Mouse (Mus musculus) midbrain, embryonic 12.5 days (tissue): ENCODE data around the gene Helt. TPM values are rescaled to one million over a fixed set of nuclear protein-coding genes. Genes with fewer than 3 reads are reported as not detected.
A peak's percentile ranks its signal among the peaks of the same experiment; 100 is the strongest.
"Not testable (repeated sequence)": the region's sequence is repeated elsewhere in the genome, so short reads cannot be mapped to it uniquely, and the experiment has no call there.

Experiments
- ATAC-seq: fragments of 200-750 bp; cut with Nextera tagmentation; 2 replicates; pipeline ENCODE4 v1.8.0; 2017; ENCODE audit warnings: low read depth, moderate TSS enrichment, moderate library complexity; ENCODE audit not compliant: low FRiP score
- H3K27ac ChIP-seq: fragments of 300-500 bp; sonication (generic); replicated peaks from 2 replicates; pipeline ENCODE4 v1.5.1; 2016; ENCODE audit warnings: mild to moderate bottlenecking
- H3K27me3 ChIP-seq: fragments of 300-500 bp; sonication (generic); 2 replicates; pipeline ENCODE4 v1.6.1; 2016; ENCODE audit warnings: mild to moderate bottlenecking
- H3K36me3 ChIP-seq: fragments of 300-500 bp; sonication (generic); 2 replicates; pipeline ENCODE4 v1.6.1; 2016
- H3K4me1 ChIP-seq: fragments of 300-500 bp; sonication (generic); 2 replicates; pipeline ENCODE4 v1.6.1; 2016
- H3K4me2 ChIP-seq: fragments of 300-500 bp; sonication (generic); replicated peaks from 2 replicates; pipeline ENCODE4 v1.6.1; 2016; ENCODE audit warnings: mild to moderate bottlenecking, moderate library complexity
- H3K4me3 ChIP-seq: fragments of 300-500 bp; sonication (generic); 2 replicates; pipeline ENCODE4 v1.5.1; 2016; ENCODE audit warnings: mild to moderate bottlenecking
- H3K9ac ChIP-seq: fragments of 300-500 bp; sonication (generic); replicated peaks from 2 replicates; pipeline ENCODE4 v1.6.1; 2016; ENCODE audit warnings: mild to moderate bottlenecking, moderate library complexity
- H3K9me3 ChIP-seq: fragments of 300-500 bp; sonication (generic); 2 replicates; pipeline ENCODE4 v1.6.1; 2016; ENCODE audit warnings: mild to moderate bottlenecking
- whole genome bisulfite sequencing: fragments of 180-500 bp; shearing (Covaris S2); methylation state at CpG from one replicate; pipeline ENCODE4 v1.1.7; 2016; 5-methylcytosine and 5-hydroxymethylcytosine counted together
- polyA plus RNA-seq: library from polyadenylated mRNA; unstranded; fragments of >200 nt; fragmentation: Nextera tagmentation; extraction: Ambion mirVana; gene quantifications from 2 replicates; pipeline ENCODE4 v1.2.1, GENCODE M21; 2016

The Helt gene
- polyA plus RNA-seq, 1 experiment from 2014 or later = 58.0 TPM

DNA sequence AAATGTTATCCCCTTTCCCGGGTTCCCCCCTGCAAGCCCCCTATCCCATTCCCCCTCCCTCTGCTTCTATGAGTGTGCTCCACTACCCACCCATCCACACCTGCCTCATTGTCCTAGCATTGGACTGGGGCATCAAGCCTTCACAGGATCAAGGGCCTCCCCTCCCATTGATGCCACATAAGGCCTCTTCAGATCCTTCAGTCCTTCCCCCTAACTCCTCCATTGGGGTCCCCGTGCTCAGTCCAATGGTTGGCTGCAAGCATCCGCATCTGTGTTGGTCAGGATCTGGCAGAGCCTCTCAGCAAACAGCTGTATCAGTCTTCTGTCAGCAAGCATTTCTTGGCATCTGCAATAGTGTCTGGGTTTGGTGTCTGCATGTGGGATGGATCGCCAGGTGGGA, 30.3 kb downstream of the Helt start:
- not testable (repeated sequence) for ATAC-seq, H3K36me3 ChIP-seq, H3K4me2 ChIP-seq, H3K4me3 ChIP-seq, H3K9ac ChIP-seq, H3K9me3 ChIP-seq, H3K27ac ChIP-seq
- WGBS = 81% methylated on average over 4 of the region's 4 CpGs
- H3K4me1 ChIP-seq = peaks cover 15% of the 10 kb centered on the region; the same call in 1 of the 2 replicates
- peaks cover 36% of the 10 kb centered on the region for H3K27me3 ChIP-seq

GRCm38 (mm10) chr8:46257921-46258682, 36.4 kb downstream of the Helt start:
- WGBS = 15% methylated on average over 19 of the region's 19 CpGs
- Histone ChIP-seq H3K9ac (no peak overlapping the region), H3K4me2 (peak overlapping the region; percentile 43), H3K27ac (peak overlapping the region; percentile 11), H3K4me3 (no peak overlapping the region), H3K27me3 (peaks cover 22% of the 10 kb centered on the region), H3K9me3 (no peaks in the 10 kb centered on the region), H3K36me3 (no peaks in the 10 kb centered on the region), H3K4me1 (peaks cover 11% of the 10 kb centered on the region; the same call in 1 of the 2 replicates)
- peak; percentile 86 for ATAC-seq

- Histone ChIP-seq H3K9ac (no peak overlapping the region), H3K27ac (no peak overlapping the region), H3K4me1 (peaks cover 11% of the 10 kb centered on the region; the same call in 1 of the 2 replicates), H3K4me2 (no peak overlapping the region), H3K36me3 (no peaks in the 10 kb centered on the region), H3K4me3 (no peak overlapping the region), H3K9me3 (no peaks in the 10 kb centered on the region), H3K27me3 (peaks cover 38% of the 10 kb centered on the region)
- ATAC-seq = no peak
- WGBS = 81% methylated on average over 13 of the region's 13 CpGs
These were observed 42.0 kb downstream of the Helt start for GRCm38 (mm10) chr8:46252456-46252855.

- Histone ChIP-seq H3K27ac (no peak overlapping the region), H3K4me2 (peak overlapping the region; percentile 22; the same call in 1 of the 2 replicates), H3K4me1 (peaks cover 11% of the 10 kb centered on the region), H3K9ac (no peak overlapping the region), H3K27me3 (peaks cover 43% of the 10 kb centered on the region), H3K4me3 (no peak overlapping the region), H3K36me3 (no peaks in the 10 kb centered on the region), H3K9me3 (no peaks in the 10 kb centered on the region)
- 47% methylated on average over 10 of the region's 10 CpGs for WGBS
- no peak for ATAC-seq
These were observed 42.9 kb downstream of the Helt start for GRCm38 (mm10) chr8:46251561-46251960.

DNA sequence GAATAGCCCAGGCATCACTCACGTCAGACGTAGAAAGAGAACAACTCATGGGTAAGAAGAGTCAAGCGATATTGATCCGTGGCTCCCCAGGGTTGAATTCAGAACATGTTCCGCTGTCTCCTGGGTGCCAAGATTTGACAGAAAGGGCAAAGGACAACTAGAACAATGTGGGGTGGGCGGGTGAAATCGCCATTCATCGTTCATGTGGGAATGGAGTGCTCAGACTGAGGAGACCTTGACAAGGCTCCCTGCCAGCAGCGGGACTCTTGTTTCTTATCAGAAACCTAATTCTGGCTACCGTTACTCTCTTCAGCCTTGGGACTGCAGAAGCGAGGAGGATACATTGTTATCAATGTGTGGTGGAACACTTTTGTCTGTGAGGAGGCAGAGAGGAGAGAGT, 48.1 kb downstream of the Helt start:
- Histone ChIP-seq H3K4me3 (no peak overlapping the region), H3K27me3 (peaks cover 67% of the 10 kb centered on the region), H3K4me2 (no peak overlapping the region), H3K27ac (no peak overlapping the region), H3K36me3 (no peaks in the 10 kb centered on the region), H3K9me3 (no peaks in the 10 kb centered on the region), H3K9ac (no peak overlapping the region), H3K4me1 (peaks cover 12% of the 10 kb centered on the region)
- 29% methylated on average over 11 of the region's 11 CpGs for WGBS
- no peak for ATAC-seq

DNA sequence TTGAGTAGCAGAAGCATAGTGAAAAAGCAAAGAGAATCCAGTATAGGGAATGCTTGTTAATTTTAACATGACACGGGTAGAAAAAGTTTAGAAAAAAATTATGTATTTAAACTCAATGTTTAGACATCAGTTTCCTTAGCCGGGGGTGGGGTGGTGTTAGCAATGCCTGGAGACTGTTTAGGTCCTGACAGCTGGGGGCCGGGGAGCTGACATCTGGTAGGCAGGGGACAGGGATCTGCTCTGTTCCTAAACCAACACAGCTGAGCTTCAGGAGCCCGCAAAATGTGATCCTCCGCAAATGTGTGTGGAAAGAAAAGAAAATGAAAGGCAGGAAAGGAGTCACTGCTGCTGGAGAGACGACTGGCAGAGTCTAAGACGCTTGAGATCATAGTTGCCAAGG, 51.5 kb downstream of the Helt start:
- Histone ChIP-seq H3K27ac (no peak overlapping the region), H3K4me3 (no peak overlapping the region), H3K4me2 (no peak overlapping the region), H3K4me1 (peaks cover 6% of the 10 kb centered on the region; the same call in 1 of the 2 replicates), H3K9ac (no peak overlapping the region), H3K27me3 (peaks cover 63% of the 10 kb centered on the region), H3K9me3 (no peaks in the 10 kb centered on the region), H3K36me3 (no peaks in the 10 kb centered on the region)
- no peak; the same call in 1 of the 2 replicates for ATAC-seq
- WGBS = 44% methylated on average over 7 of the region's 7 CpGs

Other genes with a start within 250 kb of the Helt start
- gene Cfap97, start 142.9 kb downstream of the Helt start, polyA plus RNA-seq = 25.5 and 27.6 TPM in 2 replicates
- 4.6 and 5.3 TPM in 2 replicates for gene Snx25, start 142.5 kb downstream of the Helt start, polyA plus RNA-seq
- 494 and 521 TPM in 2 replicates for gene Slc25a4, start 83.4 kb downstream of the Helt start, polyA plus RNA-seq
- 7.8 and 8.9 TPM in 2 replicates for gene Acsl1, start 176.4 kb upstream of the Helt start, polyA plus RNA-seq